Mouse (Mus musculus) lung, adult 2 months (tissue): Measurements from ENCODE around the gene Gm28051.

Experiments
- CTCF ChIP-seq: fragments of 200-500 bp; IDR thresholded peaks from 2 replicates; pipeline ENCODE4 v1.5.1; 2011; ENCODE audit warnings: mild to moderate bottlenecking, low read length, control low read depth; ENCODE audit not compliant: insufficient read depth
- POLR2A ChIP-seq: fragments of 200-500 bp; IDR thresholded peaks from 2 replicates; pipeline ENCODE4 v1.6.1; 2011; ENCODE audit warnings: low read depth, mild to moderate bottlenecking, control low read depth, low read length, borderline replicate concordance; ENCODE audit errors: extremely low read depth

GRCm38 (mm10) chr12:102763696-102764095, 6.1 kb upstream of the Gm28051 start:
- no peak for TF ChIP-seq CTCF
- TF ChIP-seq POLR2A = no peak
